Mouse (Mus musculus) frontal cortex, adult 2 months (tissue): ENCODE results near the gene Phf23. TPM values are rescaled to one million over a fixed set of nuclear protein-coding genes. Genes with fewer than 3 reads are reported as not detected.
A peak's percentile ranks its signal among the peaks of the same experiment; 100 is the strongest.
"Not testable (repeated sequence)": the region's sequence is repeated elsewhere in the genome, so short reads cannot be mapped to it uniquely, and the experiment has no call there.

Experiments
- DNase-seq, 2 experiments: peaks; one replicate each; pipeline ENCODE4 v3.0.0; 2022; ENCODE audit warnings: low spot score in 1 of 2; ENCODE audit errors: extremely low spot score in 1 of 2
- polyA plus RNA-seq: library from polyadenylated mRNA; depleted of rRNA; stranded (reverse); fragments of >200 nt; gene quantifications from 2 replicates; pipeline ENCODE4 v1.2.3, GENCODE M21; 2012

Phf23 gene
- polyA plus RNA-seq, 1 experiment = 42.2 TPM

GRCm38 (mm10) chr11:69998567-69999491 is 3.3 kb downstream of the Phf23 start:
- no peak for DNase-seq

GRCm38 (mm10) chr11:69999666-70000065 is 4.1 kb downstream of the Phf23 start:
- no peak for DNase-seq

GRCm38 (mm10) chr11:70000396-70000898 is 4.9 kb downstream of the Phf23 start, which contains the start of gene Dvl2:
Dvl2 (plus strand) TSS chr11:70000595.
- DNase-seq = peak; percentile 90 to 93

GRCm38 (mm10) chr11:70001159-70001558 is 5.6 kb downstream of the Phf23 start:
- DNase-seq = no peak

GRCm38 (mm10) chr11:70001865-70002264 is 6.3 kb downstream of the Phf23 start:
- no peak for DNase-seq

- no peak for DNase-seq
Measured at GRCm38 (mm10) chr11:70002471-70002870, 6.9 kb downstream of the Phf23 start.

- DNase-seq = no peak
Measured at GRCm38 (mm10) chr11:70005521-70005920, 9.9 kb downstream of the Phf23 start.

- no peak for DNase-seq
Measured at GRCm38 (mm10) chr11:70010033-70010432, 14.5 kb downstream of the Phf23 start.

- no peak for DNase-seq
Measured at GRCm38 (mm10) chr11:70010548-70010947, 15.0 kb downstream of the Phf23 start.

GRCm38 (mm10) chr11:70010961-70011360 is 15.4 kb downstream of the Phf23 start:
- DNase-seq = no peak

GRCm38 (mm10) chr11:70012931-70013330 is 17.4 kb downstream of the Phf23 start:
- no peak for DNase-seq

- DNase-seq = no peak
Measured at GRCm38 (mm10) chr11:70013408-70013807, 17.8 kb downstream of the Phf23 start.

GRCm38 (mm10) chr11:70014051-70014450 is 18.5 kb downstream of the Phf23 start:
- DNase-seq = no peak

- peak; percentile 72 to 89 for DNase-seq
Measured at GRCm38 (mm10) chr11:70014880-70015558, 19.4 kb downstream of the Phf23 start, which contains the start of gene Acadvl. Acadvl (minus strand) TSS chr11:70015411.

- no peak for DNase-seq
Measured at GRCm38 (mm10) chr11:70015677-70016076, 20.1 kb downstream of the Phf23 start.

- DNase-seq = not testable (repeated sequence)
Measured at GRCm38 (mm10) chr11:70016177-70016576, 20.6 kb downstream of the Phf23 start.

GRCm38 (mm10) chr11:70016669-70017068 is 21.1 kb downstream of the Phf23 start, which contains the start of gene Dlg4:
Dlg4 (plus strand) TSS chr11:70016942.
- DNase-seq = no peak

GRCm38 (mm10) chr11:70017199-70017767 is 21.7 kb downstream of the Phf23 start:
- DNase-seq = no peak

GRCm38 (mm10) chr11:70018131-70018990 is 22.8 kb downstream of the Phf23 start:
- DNase-seq = peak in 1 of 2 experiments; percentile 79

- DNase-seq = no peak
Measured at GRCm38 (mm10) chr11:70019495-70020021, 24.0 kb downstream of the Phf23 start.
